Mouse (Mus musculus) urinary bladder, postnatal 25 days (tissue): ENCODE data around the gene Strip1.

Experiments used
- DNase-seq: peaks from one replicate; pipeline ENCODE4 v3.0.0; 2022; ENCODE audit warnings: low spot score

The Strip1 gene

GRCm38 (mm10) chr3:107593632-107594031 lies 37.9 kb downstream of the Strip1 start:
- no peak for DNase-seq

GRCm38 (mm10) chr3:107591612-107592011 lies 39.9 kb downstream of the Strip1 start:
- DNase-seq = no peak

GRCm38 (mm10) chr3:107586504-107586903 lies 45.0 kb downstream of the Strip1 start:
- no peak for DNase-seq

DNA sequence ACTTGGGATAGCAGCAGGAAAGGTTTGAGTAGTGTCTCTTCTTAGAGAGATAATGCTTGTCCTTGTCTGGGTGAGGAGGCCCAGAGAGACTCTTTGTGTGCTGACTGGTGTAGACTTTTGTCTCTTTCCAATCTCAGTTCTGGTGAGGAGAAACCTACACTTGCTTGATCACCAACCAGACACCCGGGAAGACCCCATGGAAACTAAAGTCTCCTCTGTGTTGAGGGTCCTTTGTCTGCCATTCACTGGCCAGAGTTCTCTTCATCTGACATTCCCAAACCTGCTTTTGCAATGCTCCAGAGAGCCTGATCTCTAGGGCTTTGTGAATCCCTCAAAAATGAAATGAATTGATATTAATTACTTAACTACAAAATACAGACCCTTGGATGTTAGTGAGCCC lies 47.6 kb downstream of the Strip1 start:
- no peak for DNase-seq

GRCm38 (mm10) chr3:107582875-107583767 lies 48.4 kb downstream of the Strip1 start:
- DNase-seq = peak; percentile 10

GRCm38 (mm10) chr3:107582130-107582874 lies 49.2 kb downstream of the Strip1 start:
- no peak for DNase-seq

DNA sequence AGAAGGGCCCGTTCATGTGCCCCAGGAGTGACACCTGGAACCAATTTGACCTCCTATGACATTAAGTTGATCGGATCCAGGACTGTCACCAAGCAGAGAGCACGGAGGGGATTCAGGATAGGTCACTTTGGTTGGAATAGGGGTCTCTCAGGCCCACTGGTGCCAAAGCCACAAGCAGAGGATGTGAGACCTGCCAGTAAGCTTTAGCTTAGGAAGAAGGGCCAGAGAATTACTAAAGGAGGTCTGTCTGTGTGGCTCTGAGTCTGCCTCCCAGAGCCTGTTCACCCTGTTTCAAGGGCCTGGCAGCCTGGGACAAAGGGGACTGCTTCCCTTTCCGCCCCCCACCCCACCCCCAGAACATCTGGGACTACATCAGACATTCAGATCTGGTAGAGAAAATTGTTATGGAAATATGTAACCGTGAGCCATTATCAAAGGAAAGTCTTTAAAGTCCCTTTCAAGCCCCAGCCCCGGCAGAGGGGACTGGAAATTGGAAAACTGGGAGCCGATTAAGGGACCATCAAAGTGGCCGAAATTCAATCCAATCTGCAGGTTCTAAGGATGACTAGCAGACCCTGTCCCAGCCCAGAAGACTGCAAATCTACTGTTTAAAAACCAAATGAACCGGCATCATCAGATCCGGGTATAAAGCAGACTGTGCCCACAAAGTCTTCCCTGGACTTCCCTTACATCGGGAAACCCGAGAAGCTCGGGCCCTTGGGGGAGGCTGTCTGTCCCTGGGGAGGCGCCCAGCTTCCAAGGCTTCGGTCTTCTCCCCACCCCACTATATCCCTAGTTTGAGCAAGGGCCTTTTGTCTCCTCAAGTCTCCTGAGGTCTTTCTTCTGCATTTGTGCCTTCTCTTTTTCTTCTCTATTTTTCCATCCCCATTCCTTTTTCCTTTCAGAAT lies 50.1 kb downstream of the Strip1 start:
- DNase-seq = no peak

GRCm38 (mm10) chr3:107579466-107579865 lies 52.0 kb downstream of the Strip1 start:
- peak; percentile 62 for DNase-seq

DNA sequence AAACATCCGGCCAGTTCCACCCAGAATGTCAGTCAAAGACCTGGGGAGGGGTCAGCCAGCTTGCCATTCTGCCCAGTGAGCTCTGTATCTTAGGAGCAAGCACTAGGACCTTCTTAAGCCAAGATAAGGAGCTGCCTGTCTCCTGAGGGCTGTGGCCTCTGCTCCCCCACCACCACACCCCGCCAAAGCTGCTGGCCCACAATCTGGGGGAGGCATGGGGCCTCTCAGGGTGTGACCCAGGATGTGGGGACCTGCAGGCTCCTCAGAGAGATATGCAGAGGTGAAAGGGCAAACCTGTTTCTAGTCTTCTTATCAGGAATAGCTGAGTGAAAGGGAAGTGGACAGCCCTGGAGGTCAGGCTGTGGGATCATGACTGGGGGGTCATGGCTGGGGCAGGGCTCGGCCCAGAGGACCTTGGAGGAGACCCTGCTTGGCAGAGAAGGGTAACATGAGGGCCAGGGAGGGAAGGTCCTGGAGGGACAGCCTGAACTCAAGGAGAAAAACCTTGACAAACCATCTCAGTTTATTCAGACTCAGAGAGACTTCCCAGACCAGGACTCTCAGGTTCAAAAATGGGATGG lies 53.6 kb downstream of the Strip1 start:
- DNase-seq = no peak

GRCm38 (mm10) chr3:107576807-107577206 lies 54.7 kb downstream of the Strip1 start:
- DNase-seq = no peak

- DNase-seq = no peak
Observed at GRCm38 (mm10) chr3:107571205-107571604, 60.3 kb downstream of the Strip1 start.

- DNase-seq = no peak
Observed at GRCm38 (mm10) chr3:107568721-107569120, 62.8 kb downstream of the Strip1 start.

DNA sequence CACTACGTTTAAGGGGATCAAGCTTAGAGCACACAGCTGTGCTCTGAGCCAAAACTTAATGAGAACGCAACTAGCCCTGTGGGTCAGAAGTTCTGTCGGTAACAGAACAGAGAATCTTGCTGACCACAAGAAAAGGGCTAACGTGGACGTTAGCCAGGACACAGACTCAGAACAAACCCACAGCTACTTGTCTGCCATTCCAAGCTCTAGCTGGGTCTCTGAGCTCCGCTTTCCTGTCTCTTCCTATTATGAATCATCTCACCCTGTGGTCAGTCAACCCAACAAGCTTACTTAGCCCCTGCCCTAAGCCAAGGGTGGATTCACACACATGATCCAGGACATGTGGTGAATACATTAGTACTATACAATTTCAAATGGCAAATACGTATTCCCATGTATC lies 63.7 kb downstream of the Strip1 start:
- no peak for DNase-seq

DNA sequence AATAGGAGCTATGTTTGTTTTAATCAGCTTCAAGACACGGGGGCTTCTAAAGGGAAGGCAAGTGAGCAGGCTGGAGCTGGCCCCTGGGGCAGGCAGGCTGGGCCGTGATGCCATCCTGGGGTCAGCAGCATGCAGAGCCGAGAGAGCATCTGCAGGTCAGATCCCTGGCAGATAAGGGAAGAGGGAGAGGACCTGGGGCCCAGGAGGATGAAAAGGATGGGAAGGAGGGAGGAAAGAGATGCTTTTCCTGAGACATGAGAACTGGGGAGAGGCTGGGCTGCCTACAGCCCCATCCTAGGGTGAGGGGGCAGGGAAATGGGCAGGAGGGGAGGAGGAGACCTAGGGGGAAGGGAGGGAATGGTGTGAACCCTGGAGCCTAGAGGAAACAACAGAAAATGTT lies 66.2 kb downstream of the Strip1 start:
- DNase-seq = no peak

DNA sequence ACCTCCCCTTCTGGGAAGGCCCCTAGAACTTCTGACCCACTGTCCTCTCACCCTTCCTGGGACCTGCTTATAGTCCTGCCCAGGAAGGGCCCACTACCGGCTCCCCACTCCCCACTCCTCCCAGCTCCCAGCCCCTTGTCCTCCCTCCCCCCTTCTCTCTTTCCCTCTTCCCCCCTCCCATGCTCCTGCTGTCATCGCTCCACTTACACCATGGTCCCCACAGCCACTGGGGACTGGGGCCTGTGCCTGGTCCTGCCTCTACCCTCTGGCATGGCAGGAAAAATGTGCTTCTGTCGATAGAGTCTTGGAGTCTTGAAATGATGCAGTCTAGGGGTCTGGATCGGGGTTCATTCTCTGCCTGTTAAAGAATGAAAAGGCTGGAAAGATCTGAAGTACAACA lies 67.6 kb downstream of the Strip1 start:
- DNase-seq = no peak

DNA sequence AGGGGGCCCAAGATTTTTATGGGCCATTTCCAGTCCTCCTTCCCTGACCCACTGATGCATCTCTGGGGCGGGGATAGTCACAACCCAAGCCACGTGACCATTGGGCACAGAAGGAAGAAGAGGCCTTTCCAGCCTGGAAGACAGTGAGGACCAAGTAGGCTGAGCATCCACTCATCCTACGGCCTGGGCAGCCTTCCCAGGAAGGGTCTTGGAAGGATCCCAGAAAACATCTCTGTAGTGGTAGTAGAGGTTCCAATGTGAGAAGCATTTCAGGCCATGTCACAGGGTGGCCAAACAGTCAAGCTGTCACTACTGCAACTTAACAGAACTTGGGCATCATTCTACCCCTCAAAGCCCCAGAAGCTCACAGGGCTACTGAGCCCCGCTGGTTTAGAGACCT lies 68.9 kb downstream of the Strip1 start:
- DNase-seq = no peak
